Mouse (Mus musculus): Measurements from ENCODE around the gene Dcun1d1. TPM values are rescaled to one million over a fixed set of nuclear protein-coding genes. Genes with fewer than 3 reads are reported as not detected.
A peak's percentile ranks its signal among the peaks of the same experiment; 100 is the strongest.

Gene Dcun1d1
- polyA plus RNA-seq, 1 experiment: 33.5 TPM

DNA sequence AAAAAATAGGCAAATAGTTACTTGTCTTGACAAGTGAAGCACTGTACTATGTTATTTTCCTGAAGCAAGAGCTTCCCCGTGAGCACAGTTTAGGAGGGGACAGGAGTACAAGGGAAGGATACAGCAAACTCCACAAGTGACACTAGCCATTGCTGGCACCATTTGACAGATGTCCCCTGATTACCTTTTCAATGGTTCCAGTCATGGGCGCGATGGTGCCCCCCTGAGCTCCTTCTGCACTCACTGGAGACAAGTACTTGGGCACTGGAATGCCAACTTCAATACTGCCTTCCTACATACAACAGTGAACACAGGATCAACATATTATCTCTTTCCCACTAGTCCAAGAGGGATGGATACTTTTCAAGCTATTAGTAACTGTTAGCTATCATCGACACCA, 26.2 kb upstream of the Dcun1d1 start:
- TF ChIP-seq POLR2A (IDR thresholded peaks at IDR 0.05; ENCODE audit: extremely low read depth, insufficient read depth, low read length) (no peak), CTCF (IDR thresholded peaks at IDR 0.05; ENCODE audit: extremely low read depth, insufficient read depth, low read length) (no peak)
- H3K4me1 ChIP-seq (ENCODE audit: control insufficient read depth, insufficient read depth, low read length): no peaks in the 10 kb centered on the region
- H3K27ac ChIP-seq (ENCODE audit: insufficient read depth, low read length): no peak overlapping the region
- no peak overlapping the region for H3K4me3 ChIP-seq (ENCODE audit: insufficient read depth, low read length)

DNA sequence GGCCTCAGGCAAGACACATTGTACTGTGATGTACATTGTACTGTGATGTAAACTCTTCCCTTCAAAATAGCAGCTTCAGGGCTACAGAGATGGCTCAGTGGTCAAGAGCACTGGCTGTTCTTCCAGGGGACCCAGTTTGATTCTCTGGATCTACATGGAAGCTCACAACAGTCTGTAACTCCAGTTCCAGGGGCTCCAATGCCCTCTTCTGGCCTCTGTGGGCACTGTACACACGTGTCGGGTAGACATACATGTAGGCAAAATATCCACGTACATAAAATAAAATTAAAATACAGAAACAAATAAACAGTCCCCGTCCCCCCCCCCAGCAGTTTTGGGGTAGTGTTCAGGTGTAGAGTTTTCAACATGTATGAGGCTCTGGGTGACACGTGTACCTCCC, 25.7 kb upstream of the Dcun1d1 start:
- TF ChIP-seq POLR2A (IDR thresholded peaks at IDR 0.05; ENCODE audit: extremely low read depth, insufficient read depth, low read length): no peak
- TF ChIP-seq CTCF (IDR thresholded peaks at IDR 0.05; ENCODE audit: extremely low read depth, insufficient read depth, low read length): no peak
- Histone ChIP-seq H3K4me3 (ENCODE audit: insufficient read depth, low read length) (no peak overlapping the region), H3K27ac (ENCODE audit: insufficient read depth, low read length) (no peak overlapping the region), H3K4me1 (ENCODE audit: control insufficient read depth, insufficient read depth, low read length) (no peaks in the 10 kb centered on the region)

DNA sequence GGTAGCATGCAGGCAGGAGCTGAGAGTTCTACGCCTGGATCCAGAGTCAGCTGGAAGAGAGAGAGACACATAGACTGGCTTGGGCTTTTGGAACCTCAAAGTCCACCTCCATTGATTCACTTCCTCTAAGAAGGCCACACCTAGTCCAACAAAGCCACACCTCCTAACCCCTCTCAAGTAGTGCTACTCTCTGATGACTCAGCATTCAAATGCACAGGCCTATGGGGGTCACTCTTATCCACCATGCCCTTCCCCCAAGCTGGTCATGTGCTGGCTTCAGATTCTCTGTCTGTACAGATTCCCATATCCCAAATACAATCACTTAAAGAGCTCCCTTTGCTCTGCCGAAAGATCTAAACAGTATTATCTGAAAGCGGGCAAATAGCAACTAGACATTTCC, 20.0 kb upstream of the Dcun1d1 start:
- TF ChIP-seq POLR2A (IDR thresholded peaks at IDR 0.05; ENCODE audit: extremely low read depth, insufficient read depth, low read length) (no peak), CTCF (IDR thresholded peaks at IDR 0.05; ENCODE audit: extremely low read depth, insufficient read depth, low read length) (no peak)
- H3K27ac ChIP-seq (ENCODE audit: insufficient read depth, low read length): no peak overlapping the region
- no peaks in the 10 kb centered on the region for H3K4me1 ChIP-seq (ENCODE audit: control insufficient read depth, insufficient read depth, low read length)
- no peak overlapping the region for H3K4me3 ChIP-seq (ENCODE audit: insufficient read depth, low read length)

DNA sequence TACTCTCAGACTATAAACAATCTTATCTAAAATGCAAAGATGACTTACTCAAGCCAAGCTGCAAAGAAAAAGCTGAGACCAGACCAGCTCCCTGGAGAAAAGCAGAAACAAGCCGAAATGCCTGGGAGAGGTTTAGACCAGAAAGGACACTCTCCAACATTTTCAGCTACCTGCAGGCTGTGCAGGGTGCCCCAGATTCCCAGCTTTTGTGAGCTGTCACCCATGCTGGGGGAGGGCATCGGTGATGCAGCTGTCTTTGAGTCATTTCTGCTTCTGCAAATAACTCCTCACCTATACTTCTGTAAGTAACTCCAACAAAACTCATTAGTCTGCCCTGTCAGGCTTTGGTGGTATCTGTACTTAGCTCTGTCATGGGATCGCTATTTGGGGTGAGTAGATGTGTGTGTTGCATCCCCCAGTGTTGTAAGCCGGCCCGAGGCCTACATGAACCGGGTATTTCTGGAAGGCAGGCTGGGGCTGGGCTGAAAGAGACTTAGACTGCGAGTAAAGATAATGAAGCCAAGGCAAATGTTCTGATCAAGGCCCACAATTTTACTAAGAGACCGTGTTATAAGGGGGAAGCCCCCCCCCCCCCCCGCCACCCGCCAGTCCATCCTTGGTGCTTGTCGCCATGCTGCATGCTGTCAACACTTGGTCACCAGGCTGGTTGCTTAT, 17.8 kb upstream of the Dcun1d1 start:
- Histone ChIP-seq H3K4me1 (ENCODE audit: control insufficient read depth, insufficient read depth, low read length) (no peaks in the 10 kb centered on the region), H3K27ac (ENCODE audit: insufficient read depth, low read length) (no peak overlapping the region), H3K4me3 (ENCODE audit: insufficient read depth, low read length) (no peak overlapping the region)
- TF ChIP-seq CTCF (IDR thresholded peaks at IDR 0.05; ENCODE audit: extremely low read depth, insufficient read depth, low read length): no peak
- no peak for TF ChIP-seq POLR2A (IDR thresholded peaks at IDR 0.05; ENCODE audit: extremely low read depth, insufficient read depth, low read length)

- no peak overlapping the region for H3K4me3 ChIP-seq (ENCODE audit: insufficient read depth, low read length)
- H3K4me1 ChIP-seq (ENCODE audit: control insufficient read depth, insufficient read depth, low read length): no peaks in the 10 kb centered on the region
- H3K27ac ChIP-seq (ENCODE audit: insufficient read depth, low read length): no peak overlapping the region
- TF ChIP-seq CTCF (IDR thresholded peaks at IDR 0.05; ENCODE audit: extremely low read depth, insufficient read depth, low read length) (no peak), POLR2A (IDR thresholded peaks at IDR 0.05; ENCODE audit: extremely low read depth, insufficient read depth, low read length) (no peak)
Observed at GRCm38 (mm10) chr3:35953816-35954215, 16.6 kb upstream of the Dcun1d1 start.

DNA sequence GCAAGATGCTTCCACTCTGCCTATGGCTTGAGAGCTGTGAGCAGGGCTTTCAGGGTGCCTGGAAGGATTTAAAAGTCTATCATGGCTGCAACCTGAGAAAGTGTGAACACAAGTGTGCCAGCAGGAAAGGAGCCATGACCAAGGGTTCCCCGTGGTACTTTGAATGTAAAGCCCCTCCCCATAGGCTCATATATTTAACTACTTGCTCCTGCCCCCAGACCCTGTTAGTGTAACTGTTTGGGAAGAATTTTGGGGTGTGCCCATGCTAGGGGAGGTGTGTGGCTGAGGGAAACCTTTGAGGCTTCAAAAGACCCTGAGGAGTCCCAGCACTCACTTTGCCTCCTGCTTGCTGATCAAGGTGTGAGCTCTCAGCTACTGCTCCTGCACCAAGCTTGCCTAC, 15.9 kb upstream of the Dcun1d1 start:
- H3K4me3 ChIP-seq (ENCODE audit: insufficient read depth, low read length): no peak overlapping the region
- TF ChIP-seq POLR2A (IDR thresholded peaks at IDR 0.05; ENCODE audit: extremely low read depth, insufficient read depth, low read length): no peak
- no peak for TF ChIP-seq CTCF (IDR thresholded peaks at IDR 0.05; ENCODE audit: extremely low read depth, insufficient read depth, low read length)
- no peak overlapping the region for H3K27ac ChIP-seq (ENCODE audit: insufficient read depth, low read length)
- no peaks in the 10 kb centered on the region for H3K4me1 ChIP-seq (ENCODE audit: control insufficient read depth, insufficient read depth, low read length)

GRCm38 (mm10) chr3:35948197-35948596, 11.0 kb upstream of the Dcun1d1 start:
- Histone ChIP-seq H3K27ac (ENCODE audit: insufficient read depth, low read length) (no peak overlapping the region), H3K4me3 (ENCODE audit: insufficient read depth, low read length) (no peak overlapping the region)
- TF ChIP-seq POLR2A (IDR thresholded peaks at IDR 0.05; ENCODE audit: extremely low read depth, insufficient read depth, low read length) (no peak), CTCF (IDR thresholded peaks at IDR 0.05; ENCODE audit: extremely low read depth, insufficient read depth, low read length) (no peak)

DNA sequence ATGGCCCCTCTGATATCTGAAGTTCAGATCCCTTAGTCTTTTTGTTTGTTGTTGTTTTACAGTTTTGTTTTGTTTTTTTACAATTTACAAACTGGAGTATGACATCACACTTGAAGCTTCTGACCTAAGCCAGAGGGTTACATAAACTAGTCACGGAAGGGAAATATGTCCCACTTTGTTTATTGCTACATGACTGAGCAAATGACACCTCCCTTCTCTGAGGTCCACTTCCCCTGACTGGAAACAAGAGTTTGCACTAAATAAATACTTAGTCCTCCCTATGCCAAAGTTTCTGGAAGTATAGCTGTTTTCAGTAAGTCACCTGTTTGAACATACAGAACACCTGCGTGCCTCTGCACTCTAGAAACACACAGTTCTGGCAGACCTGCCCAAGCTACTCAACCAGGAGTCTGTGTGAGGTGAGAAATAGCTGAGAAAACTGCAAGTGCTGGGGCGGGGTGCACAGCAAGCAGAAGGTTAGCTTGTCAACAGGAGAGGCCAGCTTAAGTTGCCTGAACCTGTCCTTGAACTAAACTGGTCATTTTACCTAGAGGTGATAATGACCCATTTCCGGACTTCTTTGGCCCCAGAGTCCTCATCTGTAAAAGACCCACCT, 3.4 kb upstream of the Dcun1d1 start:
- H3K4me3 ChIP-seq (ENCODE audit: insufficient read depth, low read length): no peak overlapping the region
- H3K27ac ChIP-seq (ENCODE audit: insufficient read depth, low read length): no peak overlapping the region
- TF ChIP-seq POLR2A (IDR thresholded peaks at IDR 0.05; ENCODE audit: extremely low read depth, insufficient read depth, low read length) (no peak), CTCF (IDR thresholded peaks at IDR 0.05; ENCODE audit: extremely low read depth, insufficient read depth, low read length) (no peak)
- no peaks in the 10 kb centered on the region for H3K4me1 ChIP-seq (ENCODE audit: control insufficient read depth, insufficient read depth, low read length)

More at GRCm38 (mm10) chr3:35948197-35948596, 11.0 kb upstream of the Dcun1d1 start:
- no peaks in the 10 kb centered on the region for H3K4me1 ChIP-seq (ENCODE audit: control insufficient read depth, insufficient read depth, low read length)

- Histone ChIP-seq H3K4me1 (ENCODE audit: control insufficient read depth, insufficient read depth, low read length) (no peaks in the 10 kb centered on the region), H3K4me3 (ENCODE audit: insufficient read depth, low read length) (no peak overlapping the region), H3K27ac (ENCODE audit: insufficient read depth, low read length) (no peak overlapping the region)
- TF ChIP-seq CTCF (IDR thresholded peaks at IDR 0.05; ENCODE audit: extremely low read depth, insufficient read depth, low read length): no peak
- no peak for TF ChIP-seq POLR2A (IDR thresholded peaks at IDR 0.05; ENCODE audit: extremely low read depth, insufficient read depth, low read length)
Observed at GRCm38 (mm10) chr3:35940047-35940446, 2.8 kb upstream of the Dcun1d1 start.

DNA sequence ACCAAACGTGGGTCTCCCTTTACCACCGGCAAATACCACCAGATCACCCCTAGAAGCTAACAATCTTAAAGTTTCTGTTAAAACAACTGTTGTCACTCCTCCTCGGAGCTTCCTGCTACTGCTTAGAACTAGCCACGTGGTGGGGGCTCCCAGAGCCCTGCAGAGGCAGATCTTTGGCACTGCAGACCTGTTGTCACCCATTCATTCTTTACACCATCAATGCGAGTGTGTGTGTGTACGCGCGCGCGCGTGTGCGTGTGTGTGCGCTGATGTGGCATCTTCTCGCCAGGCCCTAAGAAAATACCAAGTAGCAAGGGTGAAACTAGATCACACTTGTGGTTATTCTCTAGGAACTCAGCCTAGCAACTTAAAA, 3.9 kb downstream of the Dcun1d1 start:
- Histone ChIP-seq H3K4me3 (ENCODE audit: insufficient read depth, low read length) (peak overlapping the region; percentile 93), H3K27ac (ENCODE audit: insufficient read depth, low read length) (peak overlapping the region; percentile 91; the same call in 1 of the 2 replicates), H3K4me1 (ENCODE audit: control insufficient read depth, insufficient read depth, low read length) (peaks cover 7% of the 10 kb centered on the region)
- TF ChIP-seq POLR2A (IDR thresholded peaks at IDR 0.05; ENCODE audit: extremely low read depth, insufficient read depth, low read length): no peak
- TF ChIP-seq CTCF (IDR thresholded peaks at IDR 0.05; ENCODE audit: extremely low read depth, insufficient read depth, low read length): no peak
